Mouse (Mus musculus) cerebellum, adult 2 months (tissue): ENCODE measurements around the gene Olfr49. TPM values are rescaled to one million over a fixed set of nuclear protein-coding genes. Genes with fewer than 3 reads are reported as not detected.

ENCODE experiments used
- DNase-seq, 2 experiments: peaks; one replicate each; pipeline ENCODE4 v3.0.0; 2021
- H3K27ac ChIP-seq: fragments of 200-500 bp; 2 replicates; pipeline ENCODE4 v1.5.1; 2012; ENCODE audit warnings: low read length, control low read depth, inconsistent platforms; ENCODE audit not compliant: insufficient read depth
- H3K27me3 ChIP-seq: fragments of 200-500 bp; 2 replicates; pipeline ENCODE4 v1.6.1; 2012; ENCODE audit warnings: inconsistent platforms, mild to moderate bottlenecking, low read length, moderate library complexity; ENCODE audit not compliant: control insufficient read depth, insufficient read depth
- H3K4me1 ChIP-seq: fragments of 200-500 bp; 2 replicates; pipeline ENCODE4 v1.6.1; 2011; ENCODE audit warnings: low read length; ENCODE audit not compliant: control insufficient read depth, insufficient read depth
- H3K4me3 ChIP-seq: fragments of 200-500 bp; replicated peaks from 2 replicates; pipeline ENCODE3; 2011; ENCODE audit warnings: mild to moderate bottlenecking, low read depth, low read length, control low read depth; ENCODE audit not compliant: insufficient read depth
- CTCF ChIP-seq: fragments of 200-500 bp; IDR thresholded peaks from 2 replicates; pipeline ENCODE4 v1.5.1; 2011; ENCODE audit warnings: low read depth, mild to moderate bottlenecking, control low read depth, low read length, moderate library complexity, borderline replicate concordance; ENCODE audit not compliant: insufficient read depth
- POLR2A ChIP-seq: fragments of 200-500 bp; IDR thresholded peaks from 2 replicates; pipeline ENCODE4 v1.6.1; 2011; ENCODE audit warnings: low read length, control low read depth, borderline replicate concordance; ENCODE audit not compliant: insufficient read depth
- WGBS: fragments of 180-500 bp; shearing (Covaris S2); methylation state at CpG from one replicate; pipeline ENCODE4 v1.1.7; 2018; 5-methylcytosine and 5-hydroxymethylcytosine counted together
- polyA plus RNA-seq: library from polyadenylated mRNA; depleted of rRNA; stranded (reverse); fragments of >200 nt; gene quantifications from 2 replicates; pipeline ENCODE4 v1.2.3, GENCODE M21; 2012; rRNA removed

Gene Olfr49
- polyA plus RNA-seq, 1 experiment = not detected

DNA sequence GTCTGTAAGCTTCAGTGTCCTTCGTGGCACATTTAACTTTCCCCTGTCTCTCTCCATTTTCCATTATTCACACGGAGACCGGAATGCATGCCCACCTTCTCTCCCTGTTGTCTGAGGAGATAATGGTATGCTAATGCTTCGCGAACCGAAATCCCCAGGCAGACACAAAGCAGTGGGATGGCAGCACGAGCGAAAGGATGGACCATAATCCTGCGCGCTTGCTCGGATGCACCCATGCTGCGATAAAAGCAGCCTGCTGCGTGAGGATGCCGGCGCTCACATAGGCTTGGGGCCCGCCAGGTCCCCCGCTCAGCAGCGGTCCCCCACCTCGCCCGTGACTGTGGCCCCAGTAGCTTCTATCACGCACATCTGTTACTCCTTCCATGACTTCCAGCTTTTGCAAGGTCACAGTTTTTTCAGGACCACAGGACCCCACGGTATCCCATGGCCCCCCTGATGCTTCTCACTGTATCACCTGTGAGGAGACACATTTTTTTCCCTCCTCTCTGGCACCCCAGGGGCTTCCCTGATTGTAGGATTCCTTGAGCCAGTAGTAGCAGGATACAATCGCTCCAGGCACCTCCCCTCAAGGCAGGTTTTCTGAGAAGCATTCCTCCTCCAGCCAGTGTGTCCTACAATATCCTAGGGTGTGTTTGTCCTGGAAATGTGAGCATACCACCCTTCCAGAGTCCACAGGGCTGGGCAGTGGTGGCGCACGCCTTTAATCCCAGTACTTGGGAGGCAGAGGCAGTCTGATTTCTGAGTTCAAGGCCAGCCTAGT is 55.6 kb downstream of the Olfr49 start:
- DNase-seq = peak; percentile 19 to 25
- 17% methylated on average over 25 of the region's 25 CpGs for WGBS
- peak overlapping the region; percentile 48 for H3K4me3 ChIP-seq
- TF ChIP-seq CTCF = no peak
- TF ChIP-seq POLR2A = no peak
- no peaks in the 10 kb centered on the region for H3K27me3 ChIP-seq
- no peaks in the 10 kb centered on the region for H3K4me1 ChIP-seq
- H3K27ac ChIP-seq = no peak overlapping the region

- DNase-seq = peak in 1 of 2 experiments; percentile 38
- no peaks in the 10 kb centered on the region for H3K27me3 ChIP-seq
- TF ChIP-seq POLR2A (no peak), CTCF (no peak)
- H3K4me1 ChIP-seq = no peaks in the 10 kb centered on the region
- 28% methylated on average over 7 of the region's 7 CpGs for WGBS
- H3K27ac ChIP-seq = no peak overlapping the region
- peak overlapping the region; percentile 89 for H3K4me3 ChIP-seq
Observed at GRCm38 (mm10) chr14:54228501-54228900, 56.2 kb downstream of the Olfr49 start.

Other genes with a start within 250 kb of the Olfr49 start
- 238 and 254 TPM in 2 replicates for gene Dad1, start 30.8 kb downstream of the Olfr49 start, polyA plus RNA-seq
- gene Abhd4, start 30.8 kb downstream of the Olfr49 start, polyA plus RNA-seq = 57.6 and 59.2 TPM in 2 replicates
- 87.4 and 95.2 TPM in 2 replicates for gene Oxa1l, start 75.9 kb upstream of the Olfr49 start, polyA plus RNA-seq
- 1.4 and 1.5 TPM in 2 replicates for gene Slc7a7, start 132.8 kb upstream of the Olfr49 start, polyA plus RNA-seq
- 130 and 136 TPM in 2 replicates for gene Mrpl52, start 142.0 kb upstream of the Olfr49 start, polyA plus RNA-seq
- 14.9 and 15.9 TPM in 2 replicates for gene Mmp14, start 146.7 kb upstream of the Olfr49 start, polyA plus RNA-seq
- 48.1 and 48.6 TPM in 2 replicates for gene Lrp10, start 179.2 kb upstream of the Olfr49 start, polyA plus RNA-seq
- gene Rem2, start 191.2 kb upstream of the Olfr49 start, polyA plus RNA-seq = 13.0 and 14.4 TPM in 2 replicates
- 60.3 and 64.3 TPM in 2 replicates for gene Prmt5, start 232.6 kb upstream of the Olfr49 start, polyA plus RNA-seq